Mouse (Mus musculus) c-Kit-positive CD71-positive TER-119-positive erythroid progenitor cells, embryonic 14.5 days (primary cell): ENCODE measurements around the gene Olfml1.

ENCODE experiments used
- DNase-seq: peaks from one replicate; pipeline ENCODE4 v3.0.0-alpha.2; 2013; ENCODE audit warnings: low spot score

The Olfml1 gene

GRCm38 (mm10) chr7:107595426-107595825 is 28.2 kb downstream of the Olfml1 start:
- DNase-seq: no peak

GRCm38 (mm10) chr7:107596753-107597152 is 29.5 kb downstream of the Olfml1 start:
- no peak for DNase-seq

GRCm38 (mm10) chr7:107597956-107598355 is 30.7 kb downstream of the Olfml1 start:
- no peak for DNase-seq

- DNase-seq: no peak
Observed at GRCm38 (mm10) chr7:107600651-107601050, 33.4 kb downstream of the Olfml1 start.

- no peak for DNase-seq
Observed at GRCm38 (mm10) chr7:107602505-107602904, 35.3 kb downstream of the Olfml1 start.

GRCm38 (mm10) chr7:107602913-107603312 is 35.7 kb downstream of the Olfml1 start:
- DNase-seq: no peak

- no peak for DNase-seq
Observed at GRCm38 (mm10) chr7:107607766-107608165, 40.5 kb downstream of the Olfml1 start.

- no peak for DNase-seq
Observed at GRCm38 (mm10) chr7:107609622-107610255, 42.5 kb downstream of the Olfml1 start.

GRCm38 (mm10) chr7:107610880-107611279 is 43.6 kb downstream of the Olfml1 start:
- no peak for DNase-seq

- no peak for DNase-seq
Observed at GRCm38 (mm10) chr7:107618028-107618992, 51.1 kb downstream of the Olfml1 start.

- DNase-seq: no peak
Observed at GRCm38 (mm10) chr7:107619225-107619624, 52.0 kb downstream of the Olfml1 start.

- DNase-seq: no peak
Observed at GRCm38 (mm10) chr7:107620137-107620536, 52.9 kb downstream of the Olfml1 start.

GRCm38 (mm10) chr7:107624432-107624831 is 57.2 kb downstream of the Olfml1 start:
- DNase-seq: no peak

- no peak for DNase-seq
Observed at GRCm38 (mm10) chr7:107625061-107625460, 57.8 kb downstream of the Olfml1 start, which contains the start of gene 5330417H12Rik. TSS of gene 5330417H12Rik (minus strand) at chr7:107625161.

GRCm38 (mm10) chr7:107625781-107626180 is 58.5 kb downstream of the Olfml1 start:
- no peak for DNase-seq

GRCm38 (mm10) chr7:107628383-107628782 is 61.1 kb downstream of the Olfml1 start:
- DNase-seq: no peak

GRCm38 (mm10) chr7:107633201-107633600 is 66.0 kb downstream of the Olfml1 start:
- DNase-seq: no peak

- no peak for DNase-seq
Observed at GRCm38 (mm10) chr7:107637398-107637797, 70.2 kb downstream of the Olfml1 start.

GRCm38 (mm10) chr7:107638026-107638425 is 70.8 kb downstream of the Olfml1 start:
- no peak for DNase-seq
